Mouse (Mus musculus) urinary bladder, postnatal 25 days (tissue): ENCODE results near the gene P4ha2.

Experiments used
- DNase-seq: peaks from one replicate; pipeline ENCODE4 v3.0.0; 2022; ENCODE audit warnings: low spot score

The P4ha2 gene

DNA sequence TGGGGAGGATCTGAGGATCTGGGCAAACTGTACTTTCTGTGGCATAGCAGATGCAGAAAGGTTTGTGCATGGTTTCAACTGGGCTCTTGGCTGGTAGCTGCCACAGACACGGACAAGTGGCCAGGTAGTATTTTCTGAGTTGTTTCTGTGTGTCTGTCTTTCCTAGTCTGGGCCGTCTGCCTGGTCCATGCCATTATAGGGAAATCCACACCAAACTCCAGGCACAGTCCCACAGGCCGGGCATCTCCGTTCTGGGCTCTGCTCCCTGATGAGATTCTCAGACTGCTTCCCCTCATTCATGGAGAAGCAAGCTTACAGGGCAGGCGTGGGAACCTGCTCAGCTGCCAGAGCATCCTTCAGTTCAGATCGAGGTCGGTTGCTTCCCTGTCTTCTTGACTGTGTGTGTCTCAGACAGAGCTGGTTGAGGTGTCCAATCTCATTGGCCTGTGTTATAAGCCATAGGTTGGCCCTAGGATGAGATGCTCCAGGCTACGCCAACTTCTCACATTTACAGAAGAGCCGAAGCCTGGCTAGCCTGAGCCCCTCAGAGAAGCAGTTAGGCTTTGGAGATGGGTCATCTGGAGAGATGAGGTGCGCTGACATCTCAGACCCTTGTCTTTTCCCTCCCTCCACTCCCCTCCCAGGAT is at the start of gene P4ha2:
P4ha2 (plus strand) TSS at position 51 of the 647 bp plus-strand sequence.
- DNase-seq, result no peak

DNA sequence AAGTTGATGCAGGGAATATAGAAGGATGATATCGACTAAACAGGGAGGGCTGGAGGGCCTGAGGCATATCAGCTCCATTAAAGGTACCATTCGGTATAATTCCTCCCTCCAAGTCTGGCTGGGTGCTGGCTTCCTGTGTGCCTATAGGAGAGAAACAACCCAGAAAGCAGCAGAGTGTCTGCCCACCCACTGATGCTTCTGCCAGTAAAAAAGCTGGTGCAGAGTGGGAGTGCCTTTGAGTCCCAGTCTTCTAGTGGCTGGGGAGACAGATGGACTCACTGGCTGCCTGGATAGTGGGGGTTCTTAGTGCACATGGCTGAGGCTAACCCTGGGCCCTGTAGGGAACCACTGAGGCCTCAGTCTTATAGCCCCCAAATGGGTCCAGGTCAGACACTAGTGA is 49.7 kb upstream of the P4ha2 start:
- DNase-seq, result no peak

GRCm38 (mm10) chr11:54051161-54051560 is 48.7 kb upstream of the P4ha2 start:
- DNase-seq, result no peak

DNA sequence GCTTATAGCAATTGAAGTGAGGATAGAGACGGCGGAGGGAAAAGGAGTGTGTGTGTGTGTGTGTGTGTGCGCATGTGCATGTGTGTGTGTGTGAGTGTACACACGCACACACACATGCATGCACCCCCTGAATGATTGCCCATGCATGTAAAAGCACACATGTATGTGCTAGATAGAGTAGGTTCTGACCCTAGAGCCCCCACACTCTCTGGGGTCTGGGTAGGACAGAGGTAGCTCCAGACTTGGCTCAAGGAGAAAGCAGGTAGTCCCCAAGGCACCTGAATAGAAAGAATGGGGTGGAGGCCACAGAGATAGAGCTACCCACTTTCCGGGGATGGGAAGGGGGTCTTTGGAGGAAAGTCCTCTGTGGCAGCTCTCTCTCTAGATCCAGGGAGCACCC is 47.8 kb upstream of the P4ha2 start:
- no peak for DNase-seq

DNA sequence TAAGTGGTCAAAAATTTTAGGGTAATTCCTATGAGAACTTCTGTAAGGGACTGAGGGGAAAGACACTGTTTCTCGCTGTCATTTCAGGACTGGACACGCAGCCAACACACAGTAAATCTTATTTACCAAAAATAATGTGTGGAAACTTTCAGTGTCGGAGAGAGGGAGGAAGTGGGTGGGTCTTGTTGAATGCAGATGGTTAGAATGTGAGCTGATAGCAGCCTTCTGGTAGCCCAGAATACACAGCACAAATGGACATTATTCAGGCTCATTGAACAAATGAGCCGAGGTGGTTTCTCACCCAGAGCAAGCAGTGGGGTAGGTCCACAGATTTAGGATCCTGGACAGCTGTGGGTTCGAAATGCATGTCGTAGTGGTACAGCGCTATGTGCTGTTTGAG is 46.8 kb upstream of the P4ha2 start:
- no peak for DNase-seq

- no peak for DNase-seq
These were observed 45.6 kb upstream of the P4ha2 start for GRCm38 (mm10) chr11:54054257-54054656.

GRCm38 (mm10) chr11:54056132-54056531 is 43.8 kb upstream of the P4ha2 start:
- no peak for DNase-seq

GRCm38 (mm10) chr11:54057428-54057827 is 42.5 kb upstream of the P4ha2 start:
- DNase-seq, result no peak

DNA sequence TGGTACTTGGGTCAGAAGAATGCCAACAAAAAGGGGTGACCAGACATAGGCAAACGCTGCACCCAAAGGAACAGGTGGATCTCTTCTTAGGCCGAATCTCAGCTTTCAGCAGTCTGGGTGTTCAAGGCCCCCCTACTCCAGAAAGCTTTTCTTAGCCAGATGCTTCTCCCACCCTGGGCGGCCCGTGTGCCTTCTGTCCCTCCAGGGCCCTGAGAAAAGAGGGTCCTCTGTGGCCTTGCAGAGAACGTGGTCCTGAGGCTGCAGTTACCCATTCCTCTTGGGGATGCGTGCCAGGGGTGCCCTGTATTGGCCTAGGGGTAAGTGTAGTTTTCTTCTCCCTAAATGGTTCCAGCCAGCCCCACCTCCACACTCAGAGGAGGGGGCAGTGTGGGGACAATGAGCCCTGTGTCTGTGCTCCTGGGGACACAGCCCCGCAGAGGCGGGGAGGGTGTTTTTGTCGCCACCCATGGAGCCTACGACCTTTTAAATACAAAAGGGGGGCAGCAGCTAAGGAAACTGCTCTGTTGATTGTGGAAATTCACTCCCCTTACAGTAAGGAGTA is 41.8 kb upstream of the P4ha2 start:
- no peak for DNase-seq

DNA sequence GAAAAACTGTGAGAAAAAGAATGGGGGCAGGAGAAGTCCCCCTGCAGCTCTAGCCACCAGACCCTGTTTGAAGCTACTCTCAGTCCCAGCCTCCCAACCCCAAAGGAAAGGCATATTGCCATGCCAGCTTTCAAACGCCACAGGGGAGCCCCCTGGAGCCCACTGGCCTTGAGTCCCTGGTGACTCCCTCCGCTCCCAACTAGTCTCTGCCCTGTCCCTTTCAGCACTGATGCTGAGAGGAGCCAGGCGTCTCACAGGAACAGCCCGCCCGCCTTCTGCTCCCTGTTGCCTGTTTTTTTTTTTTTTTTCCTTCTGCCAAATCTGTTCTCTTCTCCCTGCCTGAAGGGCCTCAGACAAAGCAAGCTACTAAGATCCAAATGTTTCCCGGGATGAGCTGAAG is 41.3 kb upstream of the P4ha2 start:
- DNase-seq, result no peak

GRCm38 (mm10) chr11:54059526-54059925 is 40.4 kb upstream of the P4ha2 start:
- no peak for DNase-seq

- DNase-seq, result peak; percentile 54
These were observed 39.6 kb upstream of the P4ha2 start for GRCm38 (mm10) chr11:54060316-54060715.

- DNase-seq, result peak; percentile 62
These were observed 37.7 kb upstream of the P4ha2 start for GRCm38 (mm10) chr11:54062086-54062752.

DNA sequence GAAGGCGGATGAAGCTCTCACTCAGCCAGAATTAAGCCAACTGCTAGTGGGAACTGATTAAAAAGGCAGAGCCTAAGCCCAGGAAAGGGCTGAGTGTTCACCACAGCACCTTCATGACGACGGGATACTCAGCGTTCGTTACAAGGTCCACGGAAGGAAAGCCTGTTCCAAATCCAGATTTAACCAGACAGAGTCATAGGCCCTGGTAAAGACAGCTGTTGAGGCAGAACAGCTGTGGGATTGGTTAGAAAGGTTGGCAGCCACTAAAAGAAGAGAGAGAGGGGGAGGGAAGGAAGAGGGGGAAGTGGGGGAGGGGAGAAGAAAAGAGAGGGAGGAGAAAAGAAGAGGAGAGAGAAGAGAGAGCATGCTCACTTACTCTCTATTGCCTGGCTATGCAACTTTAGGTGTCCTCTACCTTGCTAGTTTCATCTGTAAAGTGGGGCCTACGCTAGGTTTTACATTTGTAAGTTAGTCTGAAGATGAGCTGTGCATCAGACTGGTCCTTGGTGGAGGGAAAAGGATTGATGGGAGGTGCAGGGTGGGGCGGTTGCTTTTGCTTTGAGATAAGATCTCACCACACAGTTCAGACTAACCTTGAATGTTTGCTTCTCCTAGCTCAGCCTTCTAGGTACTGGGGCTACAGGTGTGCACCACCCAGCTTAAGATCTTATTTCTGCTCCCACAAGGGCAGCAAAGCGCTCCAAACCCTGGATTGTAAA is 37.0 kb upstream of the P4ha2 start:
- no peak for DNase-seq

DNA sequence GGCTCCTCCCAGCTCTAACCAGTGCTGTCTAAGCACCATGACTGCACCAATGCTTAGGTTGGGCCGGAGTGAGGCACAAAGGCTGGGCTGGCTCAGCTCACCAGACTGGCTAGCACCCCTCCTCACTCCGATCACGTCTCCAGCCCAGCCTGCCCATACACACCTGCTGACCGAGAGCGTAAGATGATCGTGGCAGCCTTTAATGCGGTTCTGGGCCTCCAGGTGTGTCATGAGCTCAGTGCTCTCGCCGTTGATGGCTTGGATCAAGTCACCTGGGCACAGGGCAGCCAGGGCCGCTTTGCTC is 36.5 kb upstream of the P4ha2 start:
- DNase-seq, result no peak

DNA sequence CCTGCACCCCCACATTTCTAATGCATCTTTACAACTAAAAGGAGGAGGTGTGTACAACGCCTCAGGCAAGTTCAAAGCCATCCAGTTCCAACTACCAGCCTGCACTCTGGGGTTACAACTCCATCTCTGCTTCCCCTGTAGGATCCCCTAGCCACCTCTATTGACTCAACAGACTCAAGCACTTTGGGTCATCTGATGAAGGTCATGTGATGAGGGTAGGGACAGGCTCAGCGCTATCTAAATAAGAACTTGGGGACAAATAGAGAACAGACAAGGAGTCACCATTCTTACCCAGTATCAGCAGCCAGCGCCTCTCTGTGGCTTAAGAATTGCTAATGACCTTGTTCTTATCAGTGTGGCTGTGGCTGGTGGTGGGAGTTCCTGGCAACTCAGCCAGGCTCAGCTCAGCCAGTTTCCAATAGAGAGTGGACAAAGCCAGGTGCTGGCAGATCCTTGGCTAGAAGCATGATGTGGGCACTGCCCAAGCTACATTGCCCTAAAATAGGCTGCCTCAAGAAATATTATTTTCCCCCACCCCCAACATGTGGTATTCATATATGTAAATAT is 35.4 kb upstream of the P4ha2 start:
- DNase-seq, result no peak

- DNase-seq, result no peak
These were observed 34.6 kb upstream of the P4ha2 start for GRCm38 (mm10) chr11:54065106-54065914.

GRCm38 (mm10) chr11:54065915-54066178 is 34.0 kb upstream of the P4ha2 start:
- DNase-seq, result no peak

GRCm38 (mm10) chr11:54066400-54066799 is 33.5 kb upstream of the P4ha2 start:
- DNase-seq, result no peak

- no peak for DNase-seq
These were observed 32.4 kb upstream of the P4ha2 start for GRCm38 (mm10) chr11:54067318-54067995.

- DNase-seq, result no peak
These were observed 31.8 kb upstream of the P4ha2 start for GRCm38 (mm10) chr11:54067996-54068519.
